Mouse (Mus musculus) thymus, adult 2 months (tissue): Measurements from ENCODE around the gene Pced1b.

Source experiments
- CTCF ChIP-seq: fragments of 200-500 bp; IDR thresholded peaks from 2 replicates; pipeline ENCODE4 v1.5.1; 2012; ENCODE audit warnings: mild to moderate bottlenecking, control low read depth, low read length, moderate library complexity, borderline replicate concordance; ENCODE audit not compliant: control insufficient read depth, poor library complexity, insufficient read depth; ENCODE audit errors: extremely low read depth
- POLR2A ChIP-seq: fragments of 200-500 bp; IDR thresholded peaks from 2 replicates; pipeline ENCODE4 v1.6.1; 2012; ENCODE audit warnings: mild to moderate bottlenecking, low read length, control low read depth, moderate library complexity; ENCODE audit not compliant: control insufficient read depth, poor library complexity, insufficient read depth; ENCODE audit errors: extremely low read depth

DNA sequence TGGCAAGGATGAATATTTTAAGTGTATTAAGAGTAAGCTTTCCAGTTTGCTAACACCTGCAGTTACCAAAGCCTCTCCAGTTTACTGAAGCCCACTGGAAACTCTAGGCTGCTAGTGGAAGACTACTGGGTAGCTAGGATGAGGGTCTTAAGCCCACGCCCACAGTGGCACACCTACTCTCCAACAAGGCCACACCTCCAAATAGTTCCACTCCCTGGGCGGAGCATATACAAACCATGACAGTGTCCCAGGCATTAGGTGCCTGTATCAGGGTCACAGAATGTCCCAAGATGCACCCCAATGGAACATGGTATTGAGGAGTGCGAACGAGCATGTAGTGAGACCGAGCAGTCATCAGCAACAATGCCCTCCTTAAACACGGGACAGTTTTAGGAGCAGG lies 140.9 kb downstream of the Pced1b start:
- TF ChIP-seq CTCF (no peak), POLR2A (no peak)
